Mouse (Mus musculus) T-helper 17 cell (primary cell): ENCODE measurements at regions not wholly inside any gene's neighbourhood (a gene's known extent, or its start where the extent isn't known, plus 50 kb on each side); places are given as distances from the start of the nearest gene placed in this dataset.
"Not testable (repeated sequence)": the region's sequence is repeated elsewhere in the genome, so short reads cannot be mapped to it uniquely, and the experiment has no call there.

Experiments
- in situ Hi-C, 2 experiments: fragments of 300-600 bp; cut with MboI, MseI; formaldehyde crosslinking; loops; 1 replicate in 1 of 2; 2 replicates in 1 of 2; pipeline ENCODE4 v1.15.1; 2025; ENCODE audit warnings: high pct_unique_total_duplicates in 2 of 2

DNA sequence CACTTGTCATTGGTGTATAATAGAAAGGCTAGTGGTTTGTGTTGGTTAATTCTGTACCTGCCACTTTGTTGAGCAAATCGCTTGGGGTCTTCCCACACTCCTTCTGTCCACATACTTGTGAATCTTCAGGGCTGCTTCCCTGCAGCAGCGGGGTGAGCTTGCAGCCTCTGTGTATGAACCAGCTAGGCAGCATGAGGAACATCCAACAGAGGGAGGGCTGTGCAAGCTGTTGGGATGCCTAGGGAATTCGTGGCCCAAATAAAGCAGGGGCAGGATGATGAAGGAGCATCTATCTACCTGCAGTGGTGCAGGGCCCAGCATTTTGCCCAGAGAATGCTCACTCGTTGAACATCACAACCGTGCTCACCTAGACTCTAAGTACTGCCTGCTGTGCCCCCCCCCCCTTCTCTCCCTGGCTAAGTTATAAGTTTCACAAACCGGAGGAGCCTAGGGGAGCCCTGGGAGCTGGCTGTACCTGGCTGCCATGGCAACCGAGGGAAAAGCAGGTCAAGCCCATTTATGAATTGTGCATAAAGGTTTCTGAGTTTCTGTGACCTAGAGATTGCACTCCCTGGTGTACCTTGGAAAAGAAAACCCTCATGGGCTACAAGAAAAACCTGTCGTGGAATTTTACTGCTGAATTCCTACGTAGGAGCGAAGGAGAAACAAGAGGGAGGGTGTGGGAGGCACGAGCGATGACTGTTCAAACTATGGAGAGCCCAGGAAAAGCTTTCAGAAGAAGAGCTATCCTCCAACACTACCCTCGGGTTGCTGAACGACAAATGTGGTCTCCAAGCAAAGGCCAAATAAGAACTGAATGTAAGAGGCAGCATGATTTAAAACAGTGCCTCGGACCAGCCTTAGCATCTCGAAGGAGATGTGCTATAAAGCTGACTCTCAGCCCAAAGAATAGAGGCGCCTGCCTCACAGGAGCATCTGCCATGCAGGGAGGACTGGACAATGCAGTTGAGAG, 131.0 kb upstream of the Dapk1 start:
- in situ Hi-C loops: loop anchor here (5.0 to 10.0 kb wide), 3 partner anchors 272 to 606 kb away; no protein-coding TSS in a partner anchor

DNA sequence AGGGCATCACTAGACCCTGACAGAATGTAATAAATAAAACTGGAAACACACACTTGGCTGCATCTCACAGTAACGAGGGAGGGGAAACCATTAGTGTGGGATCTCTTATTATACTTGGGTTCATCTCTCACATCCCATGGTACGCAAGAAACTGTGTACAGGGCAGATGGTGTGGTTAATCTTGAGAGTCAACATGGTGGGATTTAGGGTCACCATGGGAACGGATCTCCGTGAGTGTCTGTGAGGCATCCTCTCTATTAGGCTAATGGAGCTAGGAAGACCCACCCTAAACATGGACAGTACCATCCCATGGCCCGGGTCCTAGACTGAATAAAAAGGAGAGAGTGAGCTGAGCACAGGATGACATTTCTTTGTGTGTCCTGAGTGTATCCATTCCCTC, 130.1 kb upstream of the Dapk1 start:
- in situ Hi-C loops: loop anchor here (5.0 to 10.0 kb wide), 3 partner anchors 271 to 607 kb away; no protein-coding TSS in a partner anchor

DNA sequence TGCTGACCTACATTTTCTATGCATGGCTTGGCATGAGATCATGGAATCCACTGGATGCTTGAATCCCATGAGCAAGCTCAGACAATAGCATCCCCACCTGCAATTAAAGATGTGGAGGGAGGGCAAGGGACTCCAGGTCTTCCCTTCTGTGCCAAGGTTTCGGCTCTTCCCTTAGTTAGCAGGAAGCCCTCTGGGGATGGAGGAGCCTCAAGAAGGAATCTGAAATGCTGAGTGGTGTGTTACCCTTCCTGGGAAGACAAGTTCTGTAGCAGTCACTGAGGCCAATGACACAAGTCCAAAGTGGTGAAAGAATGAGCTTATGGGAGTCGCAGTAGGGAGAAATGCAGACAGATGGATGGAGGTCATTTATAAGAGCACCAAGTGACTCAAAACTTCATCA, 125.4 kb upstream of the Dapk1 start:
- in situ Hi-C loops: loop anchor here (5.0 to 10.0 kb wide), 3 partner anchors 271 to 612 kb away; no protein-coding TSS in a partner anchor

DNA sequence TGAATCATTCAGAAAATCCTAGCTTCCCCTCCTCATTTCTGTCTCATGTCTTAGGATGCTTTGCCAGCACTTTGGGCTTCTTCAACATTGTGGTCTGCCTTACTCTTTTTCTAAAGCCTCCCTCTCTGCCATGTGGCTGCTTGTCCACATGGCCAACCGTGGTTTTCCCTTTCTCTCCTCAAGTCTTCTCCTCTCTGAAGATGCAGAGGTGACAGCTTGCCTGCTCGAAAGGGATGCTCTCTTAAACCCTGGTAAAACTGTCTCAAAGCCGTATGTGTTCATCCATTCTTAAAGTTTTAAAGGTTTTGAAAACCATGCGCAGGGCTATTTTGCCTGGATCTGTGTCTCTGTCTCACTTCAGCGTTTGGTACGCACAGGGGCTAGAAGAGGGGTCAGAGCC, 123.4 kb upstream of the Dapk1 start:
- in situ Hi-C loops: loop anchor here (5.0 to 10.0 kb wide), 3 partner anchors 269 to 614 kb away; no protein-coding TSS in a partner anchor

DNA sequence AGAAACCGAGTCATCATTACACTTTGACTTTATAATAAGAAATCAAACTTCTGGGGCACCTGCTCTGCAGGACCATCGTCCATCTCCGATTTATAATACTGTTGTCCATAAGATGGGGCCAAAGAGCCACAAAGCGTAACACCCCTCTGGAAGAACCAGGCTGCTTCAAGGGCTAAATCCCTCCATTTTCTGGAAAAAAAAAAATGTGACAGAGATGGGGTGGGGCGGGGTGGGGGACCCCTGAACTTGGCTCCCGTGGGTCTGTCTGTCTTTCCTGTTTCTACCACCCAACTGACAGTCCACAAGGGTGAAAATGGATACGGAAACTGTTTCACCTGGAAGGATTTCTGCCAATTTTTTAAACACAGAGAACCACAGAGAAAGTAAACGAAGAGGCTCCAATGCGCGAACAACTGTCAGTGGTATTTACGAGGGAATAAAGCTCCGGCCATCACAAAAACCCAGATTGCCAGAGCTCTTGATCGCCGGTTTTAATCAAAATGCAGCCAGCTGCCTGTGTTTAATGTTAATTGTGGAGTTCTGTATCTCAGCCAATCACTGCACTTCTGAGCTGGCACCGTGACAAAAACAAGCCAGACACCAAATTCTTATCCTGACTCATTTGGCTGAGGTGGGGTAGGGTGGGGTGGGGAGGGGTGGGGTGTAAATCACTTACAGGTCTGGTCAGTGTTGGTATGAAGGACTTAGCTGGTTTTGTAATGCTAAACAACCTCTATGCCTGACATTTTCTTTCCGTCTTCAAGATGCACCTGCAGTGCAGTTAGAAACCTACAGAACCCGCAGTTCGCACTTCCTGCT, 122.5 kb upstream of the Dapk1 start:
- in situ Hi-C loops: loop anchor here (5.0 to 10.0 kb wide), 3 partner anchors 268 to 614 kb away; no protein-coding TSS in a partner anchor

DNA sequence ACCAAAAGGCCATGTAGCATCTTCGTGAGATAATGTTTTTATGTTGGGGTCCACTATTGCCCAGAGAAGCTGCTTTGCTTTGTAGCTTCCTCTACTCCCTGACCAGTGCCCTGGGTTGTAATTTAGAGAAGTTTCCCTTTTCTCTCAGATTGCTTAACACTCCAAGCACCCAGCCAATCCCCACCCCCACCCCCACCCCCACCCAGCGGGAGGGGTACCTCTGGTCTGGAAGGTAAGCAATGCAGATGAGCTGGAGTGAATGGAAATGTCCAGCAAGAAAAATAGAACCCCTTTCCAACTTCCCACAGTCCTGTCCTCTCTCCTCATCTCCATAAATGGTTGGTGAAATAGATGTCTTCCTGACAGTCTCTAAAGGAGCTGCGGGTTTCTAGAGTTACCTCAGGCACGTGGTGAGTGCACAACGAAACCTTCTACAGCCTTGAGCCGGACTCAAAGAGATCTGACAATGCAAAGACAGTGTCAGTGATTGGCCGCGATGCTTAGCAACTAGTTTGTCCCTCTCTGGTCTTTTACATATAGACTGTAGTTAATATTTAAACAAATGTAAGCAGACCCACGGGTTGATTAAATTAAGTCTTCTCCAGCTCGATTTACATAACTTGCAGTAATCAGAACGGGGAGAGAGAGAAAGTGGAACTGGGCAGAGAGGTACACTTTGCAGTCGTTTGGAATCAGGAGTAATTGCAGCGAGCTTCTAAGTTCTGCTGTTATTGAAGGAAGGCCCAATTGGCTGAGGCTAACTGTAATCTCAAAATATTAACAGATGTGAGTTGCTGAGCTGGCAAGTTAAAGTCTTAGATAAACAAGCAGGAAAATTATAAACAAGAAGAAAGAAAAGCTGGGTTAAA, 121.7 kb upstream of the Dapk1 start:
- in situ Hi-C loops: loop anchor here (5.0 to 10.0 kb wide), 3 partner anchors 267 to 615 kb away; no protein-coding TSS in a partner anchor

DNA sequence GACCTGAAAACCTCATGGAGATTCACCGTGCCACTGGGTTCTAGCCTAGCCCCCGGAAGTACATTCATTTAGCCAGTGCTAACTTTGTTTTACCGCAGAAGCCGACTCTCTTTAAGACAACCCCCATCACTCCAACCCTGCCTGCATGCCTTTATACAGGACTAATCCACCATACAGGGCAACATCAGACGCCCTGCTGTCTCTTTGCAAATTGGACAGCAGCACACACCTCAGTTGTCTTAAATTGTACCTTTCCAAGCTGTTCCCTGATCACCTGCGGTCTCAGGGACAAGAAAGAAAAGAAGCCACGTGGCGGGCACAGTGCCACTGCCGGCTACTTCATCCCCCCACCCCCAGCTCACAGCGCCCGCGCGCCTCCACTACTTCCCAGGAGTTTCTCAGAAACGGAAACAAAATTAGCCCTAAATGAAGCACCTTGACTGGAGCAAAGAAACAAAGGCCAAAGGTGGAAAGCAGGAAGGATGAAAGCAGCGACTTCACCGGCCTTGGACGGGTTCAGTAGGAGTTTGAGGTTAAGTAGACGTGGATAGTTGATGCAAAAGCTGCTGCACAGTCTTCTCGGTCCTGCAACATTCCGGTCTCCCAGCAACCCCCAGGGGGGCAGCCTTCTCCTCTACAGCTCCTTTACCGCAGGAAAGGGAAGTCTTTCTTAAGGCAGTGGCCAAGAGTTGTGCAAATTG, 120.9 kb upstream of the Dapk1 start:
- in situ Hi-C loops: no loop called here

DNA sequence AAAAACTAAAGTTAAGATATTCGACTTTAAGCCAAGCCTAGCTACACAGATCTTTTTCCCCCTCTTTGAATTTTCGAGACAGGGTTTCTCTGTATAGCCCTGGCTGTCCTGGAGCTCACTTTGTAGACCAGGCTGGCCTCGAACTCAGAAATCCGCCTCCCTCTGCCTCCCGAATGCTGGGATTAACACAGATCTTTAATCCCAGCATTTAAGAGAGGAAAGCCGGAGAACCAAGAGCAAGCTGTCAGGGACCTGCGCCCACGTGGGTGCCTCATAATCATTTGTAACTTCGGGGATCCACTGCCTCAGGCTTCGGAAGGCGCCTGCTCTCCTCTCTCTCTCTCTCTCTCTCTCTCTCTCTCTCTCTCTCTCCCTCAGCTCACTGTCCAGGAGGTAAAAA, 120.3 kb upstream of the Dapk1 start:
- in situ Hi-C loops: not testable (repeated sequence)

DNA sequence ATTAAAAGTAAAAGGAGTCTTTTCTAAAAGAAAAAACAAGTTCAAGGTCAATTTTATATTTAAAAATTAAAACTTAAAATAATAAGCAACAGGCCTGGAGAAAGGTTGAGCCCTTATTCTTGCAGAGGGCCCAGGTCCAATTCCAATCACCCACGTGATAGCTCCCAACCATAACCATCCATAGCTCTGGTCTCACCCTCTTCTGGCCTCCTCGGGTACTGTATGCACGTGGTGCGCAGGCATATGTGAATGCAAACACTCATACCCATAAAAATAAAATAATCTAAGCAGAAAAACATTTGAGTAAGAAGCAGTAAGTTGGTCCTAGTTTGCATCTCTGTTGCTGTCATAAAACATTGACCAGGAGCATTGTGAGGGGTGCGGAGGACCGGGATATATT, 119.8 kb upstream of the Dapk1 start:
- in situ Hi-C loops: no loop called here

DNA sequence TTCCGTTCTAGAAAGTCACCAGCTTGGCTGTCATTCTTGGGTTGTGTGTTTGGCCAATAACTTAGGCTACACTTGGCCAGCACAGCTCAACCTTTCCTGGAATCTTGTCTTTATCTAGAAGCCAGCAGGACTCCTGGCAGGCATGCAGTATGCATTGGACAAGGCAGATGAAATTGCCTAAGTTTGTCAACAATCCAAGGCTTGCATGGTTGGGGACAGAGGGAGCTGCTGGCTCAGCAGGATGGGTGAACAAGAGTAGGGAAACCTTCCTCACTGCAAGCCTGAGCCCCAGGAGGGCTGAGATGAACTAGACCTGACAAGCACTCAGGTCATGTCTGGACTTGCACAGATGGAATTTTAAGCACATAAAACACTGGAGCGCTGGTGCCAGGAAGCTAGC, 115.6 kb upstream of the Dapk1 start:
- in situ Hi-C loops: no loop called here

DNA sequence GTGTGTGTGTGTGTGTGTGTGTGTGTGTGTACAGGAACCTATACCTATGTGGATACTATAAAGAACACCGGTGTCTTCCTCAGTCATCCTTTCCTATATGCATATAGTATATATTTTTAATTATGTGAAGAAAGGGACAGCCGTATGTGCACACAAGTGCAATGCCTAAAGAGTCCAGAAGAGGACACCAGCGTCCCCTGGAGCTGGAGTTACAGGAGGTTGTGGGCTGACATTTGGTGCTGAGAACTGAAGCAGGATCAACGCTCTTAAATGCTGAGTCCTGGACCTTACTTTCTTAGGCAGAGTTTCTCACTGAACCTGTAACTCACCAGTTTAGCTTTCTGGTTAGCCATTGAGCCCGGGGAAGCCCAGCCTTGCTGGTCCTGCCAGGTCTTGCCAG, 114.9 kb upstream of the Dapk1 start:
- in situ Hi-C loops: no loop called here

DNA sequence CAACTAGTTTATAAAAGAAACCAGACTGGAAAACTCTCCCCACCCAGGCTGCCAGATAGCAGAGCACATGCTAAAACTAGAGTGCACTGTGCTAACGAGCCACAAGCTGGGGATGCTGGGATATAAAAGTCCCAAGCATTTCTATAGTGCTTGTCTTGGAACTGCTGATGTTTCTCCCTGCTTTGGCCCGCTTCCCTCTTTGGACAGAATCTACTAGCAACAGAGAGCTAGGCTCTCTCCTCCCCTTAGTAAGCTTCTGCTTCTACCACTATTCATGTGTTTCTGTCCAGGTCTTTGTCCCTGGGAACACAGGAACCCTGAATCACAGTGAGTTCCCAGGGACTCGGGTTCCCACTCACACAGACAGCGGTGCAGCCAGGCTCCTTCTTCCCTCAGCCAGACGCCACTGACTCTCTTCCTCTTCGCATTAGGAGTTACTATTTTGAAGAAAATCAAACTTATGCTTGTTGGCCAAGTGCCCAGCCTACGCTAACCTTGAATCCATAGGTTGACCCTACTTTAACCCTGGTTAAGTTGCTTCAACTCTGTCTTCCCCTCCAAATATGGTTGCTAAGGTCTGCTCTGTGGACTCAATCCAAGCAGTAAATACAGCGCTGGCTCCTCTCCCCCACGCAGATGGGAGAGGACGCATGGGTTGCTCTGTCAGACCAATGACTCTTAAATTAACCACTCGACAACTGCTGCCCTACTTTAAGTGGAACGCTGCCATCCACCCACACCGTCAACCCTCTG, 113.4 kb upstream of the Dapk1 start:
- in situ Hi-C loops: no loop called here

DNA sequence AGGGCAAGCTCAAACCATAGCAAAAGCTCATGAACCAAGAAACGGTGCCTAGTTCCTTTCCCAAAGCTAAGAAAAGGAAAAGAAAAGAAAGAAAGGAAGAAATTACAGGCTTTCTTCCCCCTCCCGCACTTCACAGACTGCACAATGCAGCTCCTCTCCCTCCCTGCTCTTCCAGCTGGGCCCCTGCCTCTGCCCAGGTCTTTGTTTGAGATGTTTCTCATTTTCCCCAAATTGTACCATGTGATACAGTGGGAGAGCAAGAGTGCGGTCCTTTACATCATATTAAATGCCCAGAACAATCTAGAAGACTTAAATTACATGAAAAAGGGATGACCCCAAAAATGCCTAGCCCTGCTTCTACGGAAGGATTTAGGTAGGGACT, 112.9 kb upstream of the Dapk1 start:
- in situ Hi-C loops: no loop called here

DNA sequence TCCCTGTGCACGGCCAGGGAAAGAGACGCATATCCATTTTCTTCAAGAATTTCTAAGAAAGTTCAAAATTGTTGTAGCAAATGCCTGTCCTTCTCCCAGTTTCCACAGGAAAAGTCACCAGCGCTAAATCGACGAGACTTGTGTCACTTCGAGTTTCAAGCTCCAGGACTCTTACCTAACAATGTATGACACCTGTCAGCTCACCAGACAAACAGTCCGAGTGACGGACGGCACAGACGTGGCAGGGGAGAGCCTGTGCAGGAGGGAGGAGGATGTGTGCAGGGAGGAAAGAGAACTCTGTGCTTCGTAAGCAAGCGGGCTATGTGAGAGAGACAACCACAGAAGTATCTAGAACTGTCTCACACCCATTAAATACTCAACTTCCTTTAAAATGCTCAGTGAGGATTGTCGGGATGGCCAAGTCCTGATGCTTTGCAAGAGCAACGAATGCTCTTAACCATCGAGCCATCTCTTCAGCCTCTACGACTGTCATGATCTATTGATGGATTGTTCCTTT, 109.7 kb upstream of the Dapk1 start:
- in situ Hi-C loops: loop anchor here in 1 of 2 experiments (10.0 kb wide), 1 partner anchor 1597 kb away; no protein-coding TSS in a partner anchor

DNA sequence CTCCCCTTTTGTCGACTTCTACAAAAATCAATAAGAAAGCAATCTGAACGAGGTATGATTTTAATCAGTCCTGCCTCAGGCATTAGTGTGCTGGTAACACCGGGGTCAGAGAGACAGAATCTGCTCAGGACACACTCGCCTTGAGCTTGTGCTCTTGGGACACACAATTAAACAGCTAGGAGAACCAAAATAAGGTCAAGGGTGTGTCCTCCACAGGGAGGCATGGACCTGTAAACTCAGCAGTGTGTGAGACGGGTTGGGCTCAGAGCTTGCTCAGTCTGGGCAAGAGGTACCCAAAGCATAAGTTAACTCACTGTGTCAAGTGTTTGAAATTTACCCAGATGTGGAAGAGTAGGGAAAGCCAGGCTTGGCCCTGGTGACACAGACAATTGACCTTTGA, 107.9 kb upstream of the Dapk1 start:
- in situ Hi-C loops: loop anchor here in 1 of 2 experiments (10.0 kb wide), 1 partner anchor 1599 kb away; no protein-coding TSS in a partner anchor

DNA sequence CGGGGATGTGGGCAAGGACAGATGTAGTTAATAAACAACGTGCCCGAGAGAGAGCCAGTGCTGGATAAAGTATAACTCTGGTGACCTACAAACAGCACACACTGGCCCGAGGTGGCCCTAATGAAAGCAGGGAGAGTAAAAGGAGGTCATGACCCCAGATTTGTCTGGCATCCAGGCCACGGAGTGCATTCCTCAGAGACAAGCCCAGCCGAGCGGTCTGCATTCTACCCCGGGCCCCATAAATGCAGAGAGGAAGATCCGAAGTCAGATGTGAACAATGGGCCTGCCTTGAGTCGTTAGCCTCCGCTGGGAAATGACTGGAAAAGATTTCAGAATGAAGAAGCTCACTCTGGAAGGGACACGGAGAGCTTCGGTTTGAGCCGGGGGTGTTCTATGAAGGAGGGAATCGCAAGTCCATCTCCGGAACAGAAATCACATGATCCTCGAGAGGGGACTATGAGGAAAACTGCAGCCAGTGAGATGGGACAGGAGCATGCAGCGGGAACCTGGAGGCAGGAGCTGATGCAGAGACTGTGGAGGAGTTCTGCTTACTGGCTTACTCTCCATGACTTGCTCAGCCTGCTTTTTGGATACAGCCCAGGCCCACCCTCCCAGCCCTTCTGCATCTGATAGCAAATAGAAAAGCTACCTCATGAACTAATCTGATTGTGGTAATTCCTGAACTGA, 103.9 kb upstream of the Dapk1 start:
- in situ Hi-C loops: loop anchor here in 1 of 2 experiments (10.0 kb wide), 1 partner anchor 1603 kb away; no protein-coding TSS in a partner anchor

DNA sequence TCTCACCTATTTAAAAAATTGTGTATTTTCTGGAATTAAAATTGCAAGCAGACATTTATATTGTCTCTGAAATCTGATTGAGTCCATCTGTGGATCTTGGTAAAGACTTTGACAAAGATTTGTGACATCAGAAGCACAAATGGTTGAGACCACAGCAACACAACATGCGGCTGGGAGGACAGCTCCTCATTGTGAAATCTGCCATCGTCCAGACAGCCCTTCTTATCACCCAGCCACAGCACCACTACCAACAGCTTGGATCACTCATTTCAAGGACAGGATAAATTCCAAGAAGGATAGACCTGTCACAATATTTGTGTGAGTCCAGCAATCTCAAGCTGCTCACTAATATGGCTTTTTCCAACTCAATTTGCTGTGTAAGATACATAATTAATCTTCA, 97.6 kb upstream of the Dapk1 start:
- in situ Hi-C loops: no loop called here

DNA sequence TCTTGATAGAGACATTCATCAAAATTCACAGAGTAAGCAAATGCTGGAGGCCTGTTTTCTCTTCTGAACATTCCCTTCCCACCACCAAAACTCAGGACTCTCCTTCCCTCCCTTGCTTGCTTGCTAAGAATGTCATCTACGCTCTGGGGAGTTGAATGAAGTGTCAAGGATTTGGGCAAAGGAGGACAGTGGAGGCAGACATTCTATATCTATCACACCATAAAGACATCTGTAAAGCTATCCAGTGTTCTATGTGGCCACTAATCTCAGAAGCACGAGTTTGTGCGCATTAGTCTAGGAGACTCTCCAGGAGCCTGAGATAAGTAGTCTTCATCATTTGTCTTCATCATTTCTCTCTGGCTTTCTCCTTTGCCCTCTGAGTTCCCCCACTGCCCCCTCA, 94.1 kb upstream of the Dapk1 start:
- in situ Hi-C loops: no loop called here

DNA sequence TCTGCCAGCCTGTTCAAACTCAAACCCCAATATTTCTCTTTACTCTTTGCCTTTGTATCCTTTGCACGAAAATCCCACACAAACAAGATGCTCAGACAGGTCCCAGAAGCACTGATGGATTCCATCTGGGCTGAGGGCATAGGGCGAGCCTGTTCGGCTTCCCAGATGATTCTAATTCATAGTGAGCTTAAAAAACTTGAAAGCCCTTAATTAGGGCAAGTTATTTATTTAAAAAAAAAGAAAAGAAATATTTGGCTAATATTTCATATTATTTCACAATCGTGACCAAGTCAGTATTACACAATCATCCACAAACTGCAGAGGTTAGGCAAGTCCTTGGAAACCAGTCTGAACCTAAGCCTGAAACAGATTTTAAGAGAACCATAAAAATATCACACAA, 93.7 kb upstream of the Dapk1 start:
- in situ Hi-C loops: no loop called here
